Mouse (Mus musculus): ENCODE data around the gene Rnf103. TPM values are rescaled to one million over a fixed set of nuclear protein-coding genes. Genes with fewer than 3 reads are reported as not detected.

The Rnf103 gene
- total RNA-seq, 2 experiments from 2014 or later: 6.8 to 12.9 TPM

DNA sequence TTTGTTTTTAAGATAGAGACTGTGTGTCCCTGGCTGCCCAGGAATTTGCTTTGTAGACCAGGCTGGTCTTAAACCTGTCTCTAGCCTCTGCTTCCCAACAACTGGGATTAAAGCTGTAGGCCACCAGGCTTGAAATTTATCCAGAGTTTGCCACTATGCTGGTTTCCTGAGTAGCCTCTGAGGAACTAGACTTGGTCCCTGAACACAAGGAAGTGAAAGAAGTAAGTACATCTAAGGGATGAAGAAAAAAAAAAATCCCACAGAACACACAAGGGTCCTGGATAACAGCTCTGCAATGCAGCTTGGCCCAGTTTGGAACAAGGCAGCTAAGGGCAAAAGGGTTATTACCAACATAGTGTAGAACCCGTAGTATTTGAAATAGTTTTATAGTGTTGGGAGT is 6.8 kb upstream of the Rnf103 start:
- ATAC-seq (replicated peaks; ENCODE audit: low FRiP score, low TSS enrichment, poor library complexity, severe bottlenecking): no peak

DNA sequence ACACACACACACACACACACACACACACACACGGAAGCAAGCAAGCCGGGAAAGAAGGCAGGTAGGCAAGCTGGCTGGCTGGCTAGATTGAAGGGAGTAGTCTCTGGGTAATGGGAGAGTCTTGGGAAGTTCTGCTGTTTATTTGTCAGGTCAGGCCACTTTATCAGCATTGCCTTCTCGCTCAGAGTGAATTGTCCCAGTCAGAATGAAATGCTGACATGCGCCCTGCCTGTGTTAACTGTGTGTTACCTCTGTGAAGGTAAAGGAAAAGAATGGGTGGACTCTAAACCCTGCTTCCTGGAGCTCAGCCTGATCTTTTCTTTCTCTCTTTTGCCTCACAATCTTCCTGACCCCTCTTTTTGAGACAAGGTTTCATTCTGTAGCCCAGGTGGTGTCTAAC is 5.7 kb upstream of the Rnf103 start:
- no peak for ATAC-seq (replicated peaks; ENCODE audit: low FRiP score, low TSS enrichment, poor library complexity, severe bottlenecking)

DNA sequence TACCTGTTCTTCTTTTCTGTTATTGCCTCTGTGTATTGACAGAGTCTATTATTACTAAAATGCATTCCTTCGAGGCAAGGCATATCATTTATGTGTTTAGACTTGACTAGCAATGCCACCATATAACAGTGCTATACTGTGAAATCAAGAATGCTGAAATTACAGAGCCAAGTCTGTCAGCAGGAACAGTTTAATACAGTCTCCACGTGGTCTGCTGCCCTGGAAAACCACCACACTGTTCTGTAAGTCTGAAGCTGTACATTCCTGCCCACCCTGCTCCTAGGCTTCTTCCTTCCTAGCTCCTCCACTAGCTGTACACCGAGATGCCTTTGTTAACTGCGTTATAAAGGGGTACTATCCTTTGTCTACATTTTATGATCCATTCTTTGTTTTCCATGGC is 1.6 kb upstream of the Rnf103 start:
- no peak for ATAC-seq (replicated peaks; ENCODE audit: low FRiP score, low TSS enrichment, poor library complexity, severe bottlenecking)

DNA sequence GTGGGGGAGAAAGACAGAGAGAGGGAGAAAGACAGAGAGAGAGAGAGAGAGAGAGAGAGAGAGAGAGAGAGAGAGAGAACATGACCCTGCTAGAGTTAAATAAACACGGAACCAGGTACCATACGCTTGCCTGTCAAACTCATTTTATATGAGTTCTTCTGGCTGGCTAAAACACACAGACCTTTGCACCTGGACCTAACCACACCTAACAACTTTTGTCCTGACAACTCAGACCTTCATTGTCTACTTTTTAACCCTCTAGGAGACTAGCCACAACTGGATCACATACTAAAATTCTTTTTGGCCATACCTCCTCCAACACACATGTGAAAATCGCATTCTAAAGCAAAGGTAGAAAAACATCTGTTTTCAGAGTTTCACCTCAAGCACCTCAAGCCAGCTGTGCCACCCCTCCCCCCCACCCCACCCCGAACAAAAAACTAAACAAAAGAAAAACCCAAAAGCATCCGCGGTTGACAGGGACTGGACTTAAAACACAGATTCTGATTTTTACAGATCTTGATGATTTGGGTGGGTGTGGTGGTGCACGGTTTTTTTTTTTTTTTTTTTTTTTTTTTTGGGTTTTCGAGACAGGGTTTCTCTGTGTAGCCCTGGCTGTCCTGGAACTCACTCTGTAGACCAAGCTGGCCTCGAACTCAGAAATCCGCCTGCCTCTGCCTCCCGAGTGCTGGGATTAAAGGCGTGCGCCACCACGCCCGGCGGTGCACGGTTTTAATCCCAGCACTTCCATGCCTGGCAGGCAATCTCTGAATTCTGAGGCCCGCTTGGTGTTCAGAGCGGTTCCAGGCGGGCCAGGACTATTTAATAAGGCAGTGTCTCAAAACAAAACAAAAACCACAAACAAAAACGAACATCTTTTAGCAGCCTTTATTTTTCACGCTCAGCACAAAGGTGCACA is 679 bp upstream of the Rnf103 start:
- ATAC-seq (replicated peaks; ENCODE audit: low FRiP score, low TSS enrichment, poor library complexity, severe bottlenecking): no peak

DNA sequence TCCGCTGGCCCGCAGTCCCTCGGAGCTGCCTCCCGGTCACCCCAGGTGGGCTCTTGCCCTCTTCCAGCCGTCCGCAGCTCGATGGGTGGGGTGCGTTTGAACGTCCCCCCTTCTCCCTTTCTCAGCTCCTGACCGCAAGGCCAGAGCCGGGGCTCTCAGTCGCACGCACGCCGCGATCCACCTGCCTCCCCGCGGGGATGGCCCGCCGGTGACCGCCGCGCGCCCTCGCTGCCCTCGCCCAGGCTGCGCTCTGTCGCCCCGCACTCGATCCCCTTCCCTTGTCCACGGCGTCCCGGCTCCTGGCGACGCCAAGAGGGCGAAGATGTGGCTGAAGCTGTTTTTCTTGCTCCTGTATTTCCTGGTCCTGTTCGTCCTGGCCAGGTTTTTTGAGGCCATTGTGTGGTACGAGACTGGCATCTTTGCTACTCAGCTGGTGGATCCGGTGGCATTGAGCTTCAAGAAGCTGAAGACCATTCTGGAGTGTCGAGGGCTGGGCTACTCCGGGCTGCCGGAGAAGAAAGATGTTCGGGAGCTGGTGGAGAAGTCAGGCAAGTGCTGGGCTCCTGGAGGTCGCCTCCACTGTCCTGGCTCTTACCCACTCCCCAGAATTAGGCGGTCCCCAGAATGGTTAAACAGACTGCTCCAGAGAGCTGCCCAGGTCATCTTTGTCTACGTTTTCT is 787 bp downstream of the Rnf103 start:
- ATAC-seq (replicated peaks; ENCODE audit: low FRiP score, low TSS enrichment, poor library complexity, severe bottlenecking): peak; percentile 39

DNA sequence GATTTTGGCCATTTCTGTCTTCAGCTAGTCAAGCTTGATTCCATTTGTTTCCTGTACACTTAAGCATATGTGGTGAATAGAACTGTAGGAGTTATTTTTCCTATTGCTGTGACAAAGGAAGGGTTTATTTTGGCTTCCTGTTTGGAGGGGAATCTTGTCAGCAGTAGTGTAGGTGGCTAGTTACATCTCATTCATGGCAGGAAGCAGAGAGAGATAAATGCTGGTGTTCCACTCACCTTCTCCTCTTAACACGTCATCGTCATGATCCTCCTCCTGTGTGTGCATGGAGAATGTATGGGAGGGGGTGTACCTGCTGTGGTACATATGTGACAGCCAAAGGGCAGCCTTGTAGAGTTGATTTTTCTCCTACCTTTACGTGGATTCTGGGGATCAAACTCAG is 6.9 kb downstream of the Rnf103 start:
- ATAC-seq (replicated peaks; ENCODE audit: low FRiP score, low TSS enrichment, poor library complexity, severe bottlenecking): no peak

DNA sequence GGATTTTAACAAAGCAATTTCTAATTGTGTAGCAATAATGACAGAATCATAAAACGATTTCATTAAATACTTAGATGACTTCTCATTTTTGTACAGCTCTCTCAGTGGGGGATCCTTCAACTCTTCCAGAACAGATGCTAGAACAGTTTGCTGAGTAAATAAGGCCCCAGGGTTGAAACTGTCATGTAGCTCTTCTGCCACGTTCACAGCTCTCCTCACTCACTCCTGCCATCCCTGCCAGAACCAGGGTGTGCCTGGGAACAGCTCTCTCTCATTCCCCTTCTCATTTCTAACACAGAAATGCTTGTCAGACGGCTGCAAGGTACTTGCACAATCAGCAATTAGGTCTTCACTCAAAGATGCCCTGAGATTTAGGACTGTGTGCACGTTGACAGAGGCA is 9.3 kb downstream of the Rnf103 start:
- ATAC-seq (replicated peaks; ENCODE audit: low FRiP score, low TSS enrichment, poor library complexity, severe bottlenecking): no peak

DNA sequence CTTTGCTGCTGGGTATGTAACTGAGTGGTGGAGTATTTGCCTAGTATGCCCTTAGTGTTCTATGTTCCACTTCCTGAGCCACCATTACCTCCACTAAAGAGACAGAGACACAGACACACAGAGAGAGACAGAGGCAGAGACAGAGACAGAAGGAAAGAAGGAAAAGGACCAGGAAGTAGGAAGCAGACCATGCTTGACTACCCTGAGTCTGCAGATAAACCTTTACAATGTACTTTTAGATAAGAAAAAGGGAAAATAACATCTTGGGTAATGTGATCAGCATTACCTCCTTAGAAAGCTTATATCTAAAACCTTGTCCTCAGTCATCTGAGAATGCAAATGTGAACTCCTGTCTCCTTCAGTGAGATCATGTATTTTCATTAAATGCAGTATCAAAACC is 10.0 kb downstream of the Rnf103 start:
- ATAC-seq (replicated peaks; ENCODE audit: low FRiP score, low TSS enrichment, poor library complexity, severe bottlenecking): no peak

DNA sequence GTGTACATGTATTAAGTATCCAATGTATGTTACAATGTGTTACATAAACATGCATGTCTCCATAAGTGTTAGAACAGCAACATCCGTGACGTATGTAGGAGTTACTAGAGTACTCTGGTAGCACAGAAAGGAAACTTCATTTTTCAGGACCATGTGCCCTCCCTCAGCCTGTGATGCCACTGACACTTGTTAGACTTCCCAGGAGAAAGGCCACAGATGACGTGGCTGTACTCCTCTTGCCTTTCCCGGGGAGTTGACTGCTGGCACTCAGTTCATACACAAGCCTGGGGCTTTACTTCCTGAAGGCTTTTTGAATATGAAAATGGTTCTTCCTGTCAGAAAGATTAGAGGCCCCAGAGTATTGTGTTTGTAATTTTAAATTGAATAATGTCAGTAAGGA is 10.4 kb downstream of the Rnf103 start:
- ATAC-seq (replicated peaks; ENCODE audit: low FRiP score, low TSS enrichment, poor library complexity, severe bottlenecking): no peak

DNA sequence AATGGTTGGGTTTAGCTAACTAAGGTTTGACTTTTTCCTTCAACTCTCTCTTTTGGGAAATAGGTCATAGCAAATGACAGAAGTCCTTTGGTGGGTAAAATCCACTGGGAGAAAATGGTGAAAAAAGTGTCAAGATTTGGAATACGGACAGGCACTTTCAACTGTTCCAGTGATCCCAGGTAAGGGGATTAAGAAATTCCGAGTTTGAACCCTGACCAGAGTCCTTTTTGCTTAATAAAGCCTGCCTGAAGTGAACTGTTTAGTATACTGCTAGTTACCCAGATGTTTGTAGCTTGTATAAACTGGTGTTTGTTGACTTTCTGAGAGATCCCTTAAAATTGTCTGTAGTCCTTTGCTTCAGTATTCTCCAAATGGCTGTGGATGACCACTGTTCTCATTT is 12.0 kb downstream of the Rnf103 start:
- no peak for ATAC-seq (replicated peaks; ENCODE audit: low FRiP score, low TSS enrichment, poor library complexity, severe bottlenecking)

DNA sequence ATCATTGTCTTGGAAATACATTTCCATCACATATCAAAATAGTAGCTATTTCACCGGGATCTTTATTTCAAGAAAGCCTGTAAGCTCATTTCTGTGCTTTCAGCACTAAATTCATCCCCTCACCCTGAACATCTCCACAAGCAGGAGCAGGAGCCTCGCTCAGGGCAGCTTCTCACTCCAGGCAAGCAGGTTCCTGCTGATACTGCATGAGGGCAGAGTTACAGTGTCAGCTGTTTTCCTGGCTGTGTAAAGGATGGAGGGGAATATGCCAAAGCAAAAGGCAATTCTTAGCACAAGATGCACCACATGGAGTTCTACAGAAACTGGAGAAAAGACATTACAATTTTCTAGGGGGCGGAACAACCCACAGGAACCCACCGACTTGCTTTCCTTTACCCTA is 25.8 kb downstream of the Rnf103 start:
- ATAC-seq (replicated peaks; ENCODE audit: low FRiP score, low TSS enrichment, poor library complexity, severe bottlenecking): no peak

DNA sequence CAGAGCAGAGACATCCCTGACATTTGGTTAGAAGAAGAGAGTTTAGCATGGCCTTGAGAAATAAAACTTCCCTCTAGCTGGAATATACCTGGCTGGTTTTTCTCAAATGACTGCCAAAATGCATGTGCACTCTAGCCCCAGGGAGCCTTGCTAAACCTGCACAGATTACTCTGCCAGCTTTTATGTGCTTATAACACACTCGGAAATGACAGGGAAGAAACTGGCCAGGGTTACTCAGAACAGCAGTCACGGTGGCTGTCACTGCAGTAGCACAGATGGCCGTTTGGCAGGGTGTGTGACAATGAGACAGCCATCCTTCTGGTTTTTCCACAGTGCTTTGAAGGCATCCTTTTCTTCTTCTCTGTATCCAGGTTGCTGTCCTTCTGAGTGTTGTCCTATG is 31.9 kb downstream of the Rnf103 start:
- ATAC-seq (replicated peaks; ENCODE audit: low FRiP score, low TSS enrichment, poor library complexity, severe bottlenecking): no peak

DNA sequence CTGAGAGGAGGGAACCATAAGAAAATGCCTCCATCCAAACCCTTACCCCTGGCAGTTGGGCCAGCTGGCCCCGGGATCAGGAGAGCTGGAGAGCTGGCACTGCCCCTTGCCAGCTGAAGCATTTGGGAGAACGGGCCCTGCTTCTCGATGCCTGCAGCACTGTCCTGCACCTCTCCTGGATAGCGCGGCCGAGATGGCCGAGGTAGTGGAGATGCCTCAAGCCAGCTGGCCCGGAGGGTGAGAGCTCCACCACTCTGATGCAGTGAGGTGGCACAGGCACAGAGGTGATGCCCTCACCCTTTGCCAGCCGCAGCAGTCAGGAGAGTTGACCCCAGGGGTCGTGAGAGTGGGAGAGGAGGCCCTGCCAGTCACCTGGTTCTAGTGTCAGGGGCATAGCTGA is 33.4 kb downstream of the Rnf103 start:
- ATAC-seq (replicated peaks; ENCODE audit: low FRiP score, low TSS enrichment, poor library complexity, severe bottlenecking): no peak

DNA sequence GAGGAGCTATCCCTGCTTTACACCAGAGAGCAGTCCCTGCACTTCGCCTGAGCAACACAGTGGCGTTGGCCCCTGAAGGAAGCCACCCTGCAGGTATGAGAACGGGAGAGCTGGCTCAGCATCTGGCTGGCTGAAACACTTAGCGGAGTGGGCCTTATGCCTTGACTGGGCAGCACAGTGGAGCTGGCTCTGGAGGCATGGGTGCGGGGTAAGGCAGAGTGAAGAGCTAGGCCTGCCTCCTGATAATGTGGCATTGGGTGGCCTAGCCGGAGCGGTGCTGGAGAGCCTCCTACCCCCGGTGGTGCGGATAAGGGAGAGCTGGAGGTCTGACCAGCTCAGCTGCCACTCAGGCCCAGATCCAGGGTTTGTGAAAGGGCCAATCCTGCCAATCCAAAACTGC is 34.1 kb downstream of the Rnf103 start:
- ATAC-seq (replicated peaks; ENCODE audit: low FRiP score, low TSS enrichment, poor library complexity, severe bottlenecking): no peak

DNA sequence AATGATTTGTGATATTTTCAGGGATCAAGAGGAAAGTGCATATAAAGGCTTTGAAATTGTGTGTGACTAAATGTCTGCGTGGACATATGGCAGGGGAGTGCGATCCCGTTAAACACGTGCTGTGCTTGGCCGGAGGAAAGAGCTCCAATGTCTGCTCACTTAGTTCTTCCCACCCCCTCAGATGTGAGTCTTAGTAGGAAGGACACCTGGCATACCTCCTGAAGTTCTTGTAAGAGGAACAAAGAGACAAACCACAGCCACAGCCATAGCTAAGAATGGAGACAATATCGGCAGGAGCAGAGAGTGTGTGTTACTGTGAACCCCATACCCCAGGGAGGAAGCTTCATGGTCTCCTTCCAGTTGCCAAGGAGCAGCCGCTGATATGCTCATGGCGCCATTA is 36.5 kb downstream of the Rnf103 start:
- no peak for ATAC-seq (replicated peaks; ENCODE audit: low FRiP score, low TSS enrichment, poor library complexity, severe bottlenecking)

DNA sequence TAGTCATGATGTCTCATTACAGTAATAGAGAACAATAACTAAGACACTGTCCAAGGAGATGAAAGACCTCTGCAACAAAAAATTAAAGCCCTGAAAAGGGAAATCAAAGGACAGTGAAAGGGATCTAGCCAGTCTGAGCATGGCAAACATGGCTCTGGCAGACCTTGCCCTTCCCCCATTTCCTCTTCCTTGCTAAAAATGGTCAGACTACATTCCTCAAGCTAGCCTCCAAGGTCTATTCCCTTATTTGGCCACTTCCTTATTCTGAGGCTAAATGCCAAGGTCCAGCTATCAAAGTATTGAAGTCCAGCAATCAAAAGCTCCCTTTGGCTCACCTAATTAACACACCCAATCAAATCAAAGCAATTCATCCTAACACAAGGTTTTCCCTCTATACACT is 43.6 kb downstream of the Rnf103 start:
- no peak for ATAC-seq (replicated peaks; ENCODE audit: low FRiP score, low TSS enrichment, poor library complexity, severe bottlenecking)

DNA sequence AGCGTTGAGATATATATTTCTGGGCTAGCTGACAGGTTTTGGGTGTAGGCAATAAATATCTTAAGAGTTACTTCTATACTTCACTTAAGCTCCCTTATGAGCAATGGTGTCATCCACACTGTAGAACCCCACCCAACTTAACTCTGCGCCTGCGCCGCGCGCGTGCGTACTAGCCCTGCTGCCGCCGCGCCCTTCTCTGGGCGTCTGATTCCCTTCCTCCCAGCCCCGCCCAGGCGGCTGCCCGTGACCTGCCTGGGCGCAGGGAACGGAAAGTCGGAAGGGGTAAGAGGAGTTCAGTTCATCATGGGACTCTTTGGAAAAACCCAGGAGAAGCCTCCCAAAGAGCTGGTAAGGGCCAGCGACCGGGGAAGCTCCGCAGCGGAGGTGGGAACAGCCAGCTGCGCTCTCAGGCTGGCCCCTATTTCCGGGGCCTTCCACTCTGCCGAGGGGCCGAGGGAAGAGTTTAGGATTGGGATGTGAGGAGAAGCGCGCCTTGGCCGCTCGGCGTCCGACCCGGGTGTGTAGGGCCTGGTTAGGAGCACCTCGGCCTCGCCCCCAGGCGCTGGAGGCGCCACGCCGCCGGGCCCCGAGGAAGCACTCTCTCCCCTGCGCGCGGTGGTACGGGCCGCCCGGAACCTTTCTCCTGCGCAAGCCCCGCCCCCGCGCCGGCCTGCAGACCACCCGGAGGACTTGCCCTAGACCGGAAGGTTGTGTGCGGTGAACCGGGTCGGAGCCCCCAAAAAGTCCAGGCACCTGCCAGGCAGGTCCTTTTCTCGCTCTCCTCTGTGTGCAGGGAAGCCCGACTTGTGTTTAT is 50.2 kb downstream of the Rnf103 start, which contains the start of gene Chmp3:
TSS of gene Chmp3 (plus strand) at position 112 of the 814 bp plus-strand sequence.
- ATAC-seq (replicated peaks; ENCODE audit: low FRiP score, low TSS enrichment, poor library complexity, severe bottlenecking): peak; percentile 96

DNA sequence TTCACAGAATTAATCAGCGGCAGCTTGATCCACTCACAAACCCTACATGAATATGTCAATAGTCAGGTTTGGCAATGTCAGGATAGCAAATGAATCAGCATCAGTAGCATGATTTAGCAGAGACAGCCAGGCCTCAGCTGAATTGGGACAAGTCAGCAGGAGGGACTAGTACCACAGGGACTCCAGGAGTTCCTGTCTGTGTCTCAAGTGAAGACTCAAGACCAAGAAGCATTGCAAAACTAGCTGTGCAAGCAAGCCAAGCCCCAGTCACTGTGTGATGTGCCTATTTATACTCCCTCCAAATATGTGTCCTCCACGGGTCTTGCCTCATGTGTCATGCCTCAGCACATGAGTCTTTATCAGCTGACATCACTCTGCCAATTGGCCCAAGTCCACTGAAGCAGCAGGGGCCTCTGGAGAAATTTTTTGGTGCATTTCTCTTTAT is 61.8 kb downstream of the Rnf103 start:
- peak; percentile 73 for ATAC-seq (replicated peaks; ENCODE audit: low FRiP score, low TSS enrichment, poor library complexity, severe bottlenecking)

DNA sequence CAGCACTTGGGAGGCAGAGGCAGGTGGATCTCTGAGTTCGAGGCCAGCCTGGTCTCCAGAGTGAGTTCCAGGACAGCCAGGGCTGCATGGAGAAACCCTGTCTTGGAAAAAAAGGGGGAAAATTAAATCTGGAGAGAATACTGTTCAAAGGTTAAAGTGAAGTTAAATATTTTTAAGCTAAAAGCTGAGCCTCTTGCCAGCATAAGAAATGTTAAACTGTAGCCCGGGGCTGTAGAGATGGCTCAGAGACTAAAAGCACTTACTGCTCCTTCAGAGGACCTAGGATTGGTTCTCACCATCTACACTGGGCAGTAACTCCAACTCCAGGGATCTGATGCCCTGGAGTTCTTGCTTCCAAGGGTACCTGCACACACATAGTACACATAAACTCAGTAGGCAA is 63.1 kb downstream of the Rnf103 start:
- no peak for ATAC-seq (replicated peaks; ENCODE audit: low FRiP score, low TSS enrichment, poor library complexity, severe bottlenecking)

Data from megakaryocyte-erythroid progenitor cell, adult 5-6 weeks (primary cell).